Mouse (Mus musculus) retina, postnatal 7 days (tissue): Measurements from ENCODE around the gene Noa1.

Experiments used
- DNase-seq: peaks from one replicate; pipeline ENCODE4 v3.0.0-alpha.2; 2012; ENCODE audit warnings: low read depth, low spot score

Noa1 gene

DNA sequence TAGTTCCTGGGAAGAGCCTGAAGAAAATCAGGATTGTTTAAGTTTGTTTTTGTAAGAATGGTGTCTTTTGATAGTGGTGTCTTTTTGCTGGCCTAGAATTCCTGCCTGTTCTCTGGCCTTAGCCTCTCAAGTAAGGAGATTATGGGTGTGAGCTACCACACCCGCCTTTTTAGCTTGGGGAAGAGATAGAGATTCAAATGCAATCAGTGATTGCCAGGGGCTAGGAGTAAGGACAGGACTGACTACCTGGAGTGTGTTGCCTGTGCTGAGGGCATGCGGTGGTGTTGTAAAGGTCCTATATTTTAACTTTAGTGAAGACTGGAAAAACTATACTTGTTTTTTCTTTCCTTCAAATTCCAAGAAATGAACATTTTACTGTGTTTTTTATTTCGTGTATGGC lies 55.5 kb downstream of the Noa1 start:
- no peak for DNase-seq

DNA sequence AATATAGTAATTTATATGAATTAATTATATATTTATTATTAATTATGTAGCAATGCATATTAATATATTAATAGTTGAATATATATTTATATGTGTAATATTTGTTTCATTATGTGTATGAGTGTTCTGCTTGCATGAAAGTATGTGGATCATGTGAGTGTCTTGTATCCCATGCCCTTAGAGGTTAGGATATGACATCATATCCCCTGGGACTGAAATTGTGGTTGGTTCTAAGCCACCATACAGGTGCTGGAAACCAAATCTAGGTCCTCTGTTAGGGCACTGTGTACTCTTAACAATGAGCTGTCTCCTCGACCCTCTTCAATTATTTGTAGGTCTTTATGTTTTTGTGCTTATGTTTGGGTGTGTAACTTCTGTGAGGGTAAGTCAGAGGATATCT lies 56.7 kb downstream of the Noa1 start:
- DNase-seq = no peak

DNA sequence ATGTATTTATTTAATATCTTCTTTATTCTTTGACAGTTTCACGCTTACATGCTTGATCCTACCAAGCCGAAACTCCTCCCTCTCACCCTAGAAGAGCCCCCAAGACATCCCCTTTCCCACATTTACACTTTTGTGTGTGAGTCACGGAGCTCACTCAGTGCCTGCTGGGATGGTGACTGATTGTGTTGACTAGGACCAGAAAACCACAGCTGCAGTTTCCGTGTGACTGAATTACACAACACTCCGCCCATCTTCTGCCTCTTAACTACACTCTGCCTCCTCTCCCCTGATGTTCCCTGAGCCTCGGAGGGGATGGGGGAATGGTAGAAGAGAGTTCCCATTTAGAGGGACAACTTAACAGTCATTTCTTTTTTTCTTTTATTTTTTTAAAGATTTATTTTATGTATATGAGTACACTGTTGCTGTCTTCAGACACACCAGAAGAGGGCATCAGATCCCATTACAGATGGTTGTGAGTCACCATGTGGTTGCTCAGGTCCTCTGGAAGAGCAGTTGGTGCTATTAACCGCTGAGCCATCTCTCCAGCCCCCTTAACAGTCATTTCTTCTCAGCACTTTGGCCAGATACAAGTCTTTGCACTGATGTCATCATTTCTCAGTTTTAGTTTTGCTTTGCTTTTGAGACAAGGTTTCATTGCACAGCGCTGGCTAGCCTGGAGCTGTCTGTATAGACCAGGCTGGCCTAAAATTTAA lies 57.6 kb downstream of the Noa1 start:
- no peak for DNase-seq

DNA sequence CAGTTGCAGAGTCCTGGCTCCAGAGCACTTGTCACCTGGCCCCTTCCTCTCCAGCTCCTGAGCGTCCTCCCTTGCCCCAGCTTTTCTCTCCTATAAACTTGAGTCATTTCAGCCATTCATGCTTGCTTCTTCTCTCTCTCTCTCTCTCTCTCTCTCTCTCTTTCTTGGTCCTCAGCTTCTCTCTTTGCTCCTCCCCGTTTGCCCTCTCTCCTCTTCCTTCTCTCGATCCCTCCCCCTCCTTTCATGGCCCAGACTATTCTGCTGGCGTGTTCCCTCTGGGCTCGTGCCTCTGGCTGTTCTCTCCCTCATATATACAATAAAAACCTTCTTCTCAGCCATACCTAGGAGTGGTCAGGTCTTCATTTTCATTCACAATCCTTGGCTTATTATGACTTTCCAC lies 58.2 kb downstream of the Noa1 start:
- DNase-seq = no peak

DNA sequence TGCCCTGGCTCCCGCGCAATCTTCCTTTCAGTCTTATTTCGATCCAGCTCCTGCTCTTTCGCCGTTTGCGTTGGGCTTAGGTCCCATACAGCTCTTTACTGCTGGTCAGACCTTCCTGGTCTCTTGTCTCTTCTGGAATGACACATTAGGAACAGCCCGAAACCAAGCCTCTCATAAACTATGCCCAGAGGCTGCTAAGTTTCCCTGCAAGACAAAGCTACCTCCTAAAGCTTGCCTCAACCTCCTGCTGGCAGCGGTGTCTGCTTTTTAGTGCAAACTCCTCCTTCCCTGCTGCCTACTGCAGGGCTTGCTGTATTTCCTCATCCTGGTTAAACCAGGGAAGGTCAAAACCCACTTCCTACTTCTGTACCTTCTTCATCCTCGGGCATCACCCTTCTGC lies 59.8 kb downstream of the Noa1 start:
- DNase-seq = no peak

DNA sequence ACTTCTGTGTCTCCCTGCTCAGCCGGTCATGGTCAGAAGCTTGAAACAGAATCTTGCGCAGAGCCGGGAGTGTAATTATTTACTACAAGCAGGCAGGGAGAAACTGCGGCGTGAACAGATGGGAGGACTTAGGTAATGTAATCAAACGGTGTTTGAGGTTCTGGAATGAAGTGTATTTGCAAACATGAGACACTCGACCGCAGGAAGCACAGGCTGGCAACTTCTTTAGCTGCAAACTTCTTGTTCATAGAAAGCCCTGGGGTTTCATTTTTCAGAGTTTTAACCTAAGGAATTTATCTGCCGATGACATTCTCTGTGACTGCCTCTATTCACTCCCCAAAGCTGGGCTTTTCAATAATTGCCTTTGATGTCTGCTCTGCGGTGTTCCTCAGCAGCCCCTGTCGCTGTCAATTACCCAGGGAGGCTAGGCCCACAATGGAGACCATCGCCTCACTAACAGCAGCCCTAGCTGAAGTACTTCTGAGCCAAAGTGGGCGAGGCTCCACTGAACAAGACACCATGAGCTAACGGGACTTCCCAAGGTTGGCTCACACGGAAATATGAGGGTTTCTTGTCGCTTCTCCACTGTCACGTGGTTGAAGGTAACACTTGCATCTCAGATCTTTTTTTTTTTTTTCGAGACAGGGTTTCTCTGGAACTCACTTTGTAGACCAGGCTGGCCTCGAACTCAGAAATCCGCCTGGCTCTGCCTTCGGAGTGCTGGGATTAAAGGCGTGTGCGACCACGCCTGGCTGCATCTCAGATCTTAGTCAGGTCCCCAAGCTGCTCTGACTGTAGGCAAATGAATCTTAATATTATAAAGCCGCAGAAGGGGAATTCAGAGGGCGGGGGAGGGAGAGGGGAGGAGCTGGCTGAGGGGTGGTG lies 63.9 kb downstream of the Noa1 start:
- no peak for DNase-seq

DNA sequence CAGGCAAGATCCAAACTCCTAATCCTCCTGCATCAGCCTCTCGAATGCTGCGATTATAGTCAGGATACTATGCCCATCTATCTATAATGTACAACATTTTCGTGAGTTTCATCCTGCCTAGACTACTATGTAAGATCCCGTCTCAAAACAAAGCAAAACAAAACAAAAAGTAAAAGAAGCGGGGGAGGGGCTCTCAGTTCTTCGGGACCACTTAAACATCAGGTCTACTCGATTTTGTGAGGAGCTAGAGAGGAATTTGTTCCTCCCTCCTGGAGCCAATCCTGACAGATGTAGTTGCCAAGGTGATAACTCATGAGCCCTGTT lies 64.5 kb downstream of the Noa1 start:
- DNase-seq = no peak

DNA sequence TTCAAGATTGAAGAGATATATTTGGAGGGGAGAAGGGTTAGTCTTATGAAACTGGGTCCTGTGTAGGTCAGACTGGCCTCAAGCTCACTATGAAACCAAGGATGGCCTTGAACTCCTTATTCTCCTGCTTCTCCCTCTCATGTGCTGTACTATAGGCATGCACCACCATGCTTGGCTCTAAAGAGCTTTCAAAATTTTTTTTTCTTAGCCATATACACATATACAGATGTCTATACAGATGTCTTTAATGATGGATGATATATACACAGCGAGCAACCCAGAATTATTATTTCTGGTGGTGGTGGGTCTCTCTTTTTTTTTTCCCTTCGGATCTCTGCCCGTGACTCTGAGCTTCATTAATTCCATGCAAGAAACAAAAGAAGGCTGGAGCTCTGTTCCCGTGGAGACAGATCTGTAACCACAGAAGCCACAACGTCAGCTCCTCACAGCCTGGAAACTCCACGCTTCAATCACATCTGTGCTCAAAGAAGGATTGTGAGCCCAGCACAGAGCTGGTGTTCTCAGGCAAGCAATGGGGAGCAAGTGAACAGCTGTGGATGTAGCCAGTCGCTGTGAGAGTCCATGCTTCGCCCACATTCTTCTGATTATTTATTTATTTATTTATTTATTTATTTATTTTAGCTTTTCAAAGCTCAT lies 65.4 kb downstream of the Noa1 start:
- DNase-seq = no peak
